Mouse (Mus musculus) heart, embryonic 15.5 days (tissue): ENCODE measurements around the gene Slf2. TPM values are rescaled to one million over a fixed set of nuclear protein-coding genes. Genes with fewer than 3 reads are reported as not detected.

ENCODE experiments used
- ATAC-seq: fragments of 200-750 bp; cut with Nextera tagmentation; replicated peaks from 2 replicates; pipeline ENCODE4 v1.8.0; 2017; ENCODE audit warnings: low read depth, moderate TSS enrichment; ENCODE audit not compliant: insufficient number of reproducible peaks, insufficient read depth, low FRiP score
- H3K27ac ChIP-seq: fragments of 300-500 bp; sonication (generic); 2 replicates; pipeline ENCODE4 v1.5.1; 2015; ENCODE audit warnings: mild to moderate bottlenecking, inconsistent platforms
- H3K27me3 ChIP-seq: fragments of 300-500 bp; sonication (generic); 2 replicates; pipeline ENCODE4 v1.6.1; 2015; ENCODE audit warnings: inconsistent platforms
- H3K36me3 ChIP-seq: fragments of 300-500 bp; sonication (generic); 2 replicates; pipeline ENCODE4 v1.6.1; 2015; ENCODE audit warnings: mild to moderate bottlenecking, inconsistent platforms
- H3K4me1 ChIP-seq: fragments of 300-500 bp; sonication (generic); replicated peaks from 2 replicates; pipeline ENCODE4 v1.6.1; 2015; ENCODE audit warnings: inconsistent platforms
- H3K4me2 ChIP-seq: fragments of 300-500 bp; sonication (generic); 2 replicates; pipeline ENCODE4 v1.6.1; 2015; ENCODE audit warnings: inconsistent platforms, mild to moderate bottlenecking, moderate library complexity
- H3K4me3 ChIP-seq: fragments of 300-500 bp; sonication (generic); 2 replicates; pipeline ENCODE4 v1.5.1; 2015; ENCODE audit warnings: mild to moderate bottlenecking, inconsistent platforms
- H3K9ac ChIP-seq: fragments of 300-500 bp; sonication (generic); 2 replicates; pipeline ENCODE4 v1.6.1; 2015; ENCODE audit warnings: mild to moderate bottlenecking, inconsistent platforms
- H3K9me3 ChIP-seq: fragments of 300-500 bp; sonication (generic); replicated peaks from 2 replicates; pipeline ENCODE4 v1.6.1; 2016; ENCODE audit warnings: inconsistent platforms
- WGBS: fragments of 180-500 bp; shearing (Covaris S2); methylation state at CpG from one replicate; pipeline ENCODE4 v1.1.7; 2015; ENCODE audit warnings: mixed read lengths; 5-methylcytosine and 5-hydroxymethylcytosine counted together
- polyA plus RNA-seq: library from polyadenylated mRNA; unstranded; fragments of >200 nt; fragmentation: Nextera tagmentation; extraction: Ambion mirVana; gene quantifications from 2 replicates; pipeline ENCODE4 v1.2.1, GENCODE M21; 2015

Gene Slf2
- polyA plus RNA-seq, 1 experiment from 2014 or later: 28.1 TPM

- Histone ChIP-seq H3K4me3 (no peak overlapping the region), H3K9ac (no peak overlapping the region), H3K27ac (peak overlapping the region; percentile 44; the same call in 1 of the 2 replicates), H3K4me2 (no peak overlapping the region), H3K27me3 (no peaks in the 10 kb centered on the region), H3K36me3 (no peaks in the 10 kb centered on the region), H3K9me3 (no peaks in the 10 kb centered on the region), H3K4me1 (0 out of 2 replicates have a peak, but pooled peaks cover 4% of the 10 kb centered on the region)
- WGBS: 46% methylated on average over 10 of the region's 10 CpGs
- no peak for ATAC-seq
Observed at GRCm38 (mm10) chr19:44914481-44915249, 16.3 kb upstream of the Slf2 start.

DNA sequence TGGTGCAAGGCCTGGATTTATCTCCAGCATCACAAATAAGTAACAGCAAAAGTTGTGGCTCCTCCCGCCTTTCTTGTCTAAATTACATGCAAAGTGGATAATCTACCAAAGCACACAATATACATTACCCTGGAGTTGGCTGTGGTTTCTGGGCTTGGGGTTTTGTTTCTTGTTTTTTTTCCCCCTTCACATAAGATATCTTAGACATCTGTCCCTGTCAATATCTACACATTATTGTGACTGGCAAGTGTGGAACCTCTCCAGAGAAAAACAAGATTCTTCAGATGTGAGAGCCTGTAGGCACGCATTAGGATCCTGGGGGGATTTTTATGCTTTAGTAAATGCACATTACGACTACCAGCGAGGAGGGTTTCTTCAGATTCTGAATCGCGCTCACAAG lies 12.8 kb upstream of the Slf2 start:
- 87% methylated on average over 6 of the region's 6 CpGs for WGBS
- Histone ChIP-seq H3K36me3 (no peaks in the 10 kb centered on the region), H3K4me2 (no peak overlapping the region), H3K27ac (no peak overlapping the region), H3K9me3 (no peaks in the 10 kb centered on the region), H3K9ac (no peak overlapping the region), H3K4me3 (no peak overlapping the region), H3K4me1 (0 out of 2 replicates have a peak, but pooled peaks cover 4% of the 10 kb centered on the region), H3K27me3 (no peaks in the 10 kb centered on the region)
- no peak for ATAC-seq

GRCm38 (mm10) chr19:44921466-44922139 lies 9.3 kb upstream of the Slf2 start:
- Histone ChIP-seq H3K4me2 (no peak overlapping the region), H3K36me3 (no peaks in the 10 kb centered on the region), H3K27ac (no peak overlapping the region), H3K4me1 (peaks cover 8% of the 10 kb centered on the region), H3K27me3 (no peaks in the 10 kb centered on the region), H3K4me3 (no peak overlapping the region), H3K9me3 (no peaks in the 10 kb centered on the region), H3K9ac (no peak overlapping the region)
- WGBS: 57% methylated on average over 1 of the region's 1 CpGs
- no peak for ATAC-seq

- 73% methylated on average over 2 of the region's 2 CpGs for WGBS
Observed at GRCm38 (mm10) chr19:44922521-44922920, 8.4 kb upstream of the Slf2 start.

GRCm38 (mm10) chr19:44924699-44925098 lies 6.3 kb upstream of the Slf2 start:
- Histone ChIP-seq H3K36me3 (no peaks in the 10 kb centered on the region), H3K9me3 (no peaks in the 10 kb centered on the region), H3K4me3 (no peak overlapping the region), H3K4me2 (no peak overlapping the region), H3K9ac (no peak overlapping the region), H3K27ac (peak overlapping the region; percentile 66), H3K27me3 (no peaks in the 10 kb centered on the region), H3K4me1 (peaks cover 37% of the 10 kb centered on the region)
- ATAC-seq: peak; percentile 59; the same call in 1 of the 2 replicates
- WGBS: 28% methylated on average over 5 of the region's 5 CpGs

More at GRCm38 (mm10) chr19:44922521-44922920, 8.4 kb upstream of the Slf2 start:
- H3K27me3 ChIP-seq: no peaks in the 10 kb centered on the region
- H3K27ac ChIP-seq: no peak overlapping the region
- no peak overlapping the region for H3K9ac ChIP-seq
- H3K4me2 ChIP-seq: no peak overlapping the region
- no peaks in the 10 kb centered on the region for H3K9me3 ChIP-seq
- no peak overlapping the region for H3K4me3 ChIP-seq
- H3K36me3 ChIP-seq: no peaks in the 10 kb centered on the region
- H3K4me1 ChIP-seq: peaks cover 15% of the 10 kb centered on the region
- no peak for ATAC-seq

DNA sequence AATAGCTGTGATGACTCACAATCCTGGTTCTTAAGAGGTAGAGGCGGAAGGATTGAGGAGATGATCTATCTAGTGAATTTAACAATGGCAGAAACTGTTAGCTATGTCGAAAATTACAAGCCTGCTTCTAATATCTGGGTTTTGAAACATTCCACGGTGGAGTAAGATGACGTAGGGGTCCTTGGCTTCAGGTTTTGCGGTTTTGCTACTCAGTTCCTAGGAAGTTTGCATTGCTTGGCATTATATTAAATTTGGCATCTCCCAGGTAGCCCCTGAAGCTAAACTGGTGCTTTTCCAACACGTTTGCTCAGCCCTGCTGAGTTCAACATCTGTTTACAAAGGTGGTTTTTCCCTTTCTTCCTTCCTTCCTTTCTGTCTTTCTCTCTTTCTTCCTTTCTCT lies 4.2 kb upstream of the Slf2 start:
- 77% methylated on average over 6 of the region's 6 CpGs for WGBS
- ATAC-seq: no peak
- no peak overlapping the region for H3K4me3 ChIP-seq
- H3K9me3 ChIP-seq: no peaks in the 10 kb centered on the region
- peaks cover 44% of the 10 kb centered on the region for H3K4me1 ChIP-seq
- no peak overlapping the region for H3K27ac ChIP-seq
- no peaks in the 10 kb centered on the region for H3K36me3 ChIP-seq
- H3K4me2 ChIP-seq: no peak overlapping the region
- H3K27me3 ChIP-seq: no peaks in the 10 kb centered on the region
- H3K9ac ChIP-seq: no peak overlapping the region

GRCm38 (mm10) chr19:44927250-44927649 lies 3.7 kb upstream of the Slf2 start:
- ATAC-seq: no peak
- Histone ChIP-seq H3K27ac (peak overlapping the region; percentile 86), H3K9me3 (no peaks in the 10 kb centered on the region), H3K4me1 (peaks cover 47% of the 10 kb centered on the region), H3K36me3 (no peaks in the 10 kb centered on the region), H3K27me3 (no peaks in the 10 kb centered on the region), H3K9ac (peak overlapping the region; percentile 21; the same call in 1 of the 2 replicates), H3K4me2 (peak overlapping the region; percentile 56), H3K4me3 (no peak overlapping the region)
- 49% methylated on average over 1 of the region's 1 CpGs for WGBS

DNA sequence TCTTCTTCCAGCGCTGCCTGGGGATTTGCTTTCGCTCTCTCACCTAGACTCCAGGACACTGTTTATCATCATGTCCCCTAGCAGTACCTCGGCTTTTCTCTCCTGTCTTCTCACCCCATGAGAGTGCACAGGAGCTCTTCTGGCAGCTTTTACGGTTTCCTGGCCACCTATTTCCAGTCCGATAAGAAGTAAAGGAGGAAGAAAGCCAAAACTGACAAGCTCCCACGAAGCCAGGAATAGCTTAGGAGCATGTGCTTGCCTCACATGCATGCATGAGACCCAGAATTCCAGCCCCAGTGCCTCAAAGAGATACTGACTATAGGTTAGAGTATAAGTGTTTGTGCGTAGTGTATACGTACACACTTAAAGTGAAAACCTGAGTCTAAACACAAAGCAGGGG lies 2.8 kb upstream of the Slf2 start:
- no peaks in the 10 kb centered on the region for H3K9me3 ChIP-seq
- H3K27ac ChIP-seq: peak overlapping the region; percentile 86
- peaks cover 53% of the 10 kb centered on the region for H3K4me1 ChIP-seq
- H3K4me3 ChIP-seq: peak overlapping the region; percentile 33
- H3K9ac ChIP-seq: peak overlapping the region; percentile 49
- H3K27me3 ChIP-seq: no peaks in the 10 kb centered on the region
- H3K4me2 ChIP-seq: peak overlapping the region; percentile 56
- WGBS: 18% methylated on average over 8 of the region's 8 CpGs
- no peaks in the 10 kb centered on the region for H3K36me3 ChIP-seq
- no peak for ATAC-seq

DNA sequence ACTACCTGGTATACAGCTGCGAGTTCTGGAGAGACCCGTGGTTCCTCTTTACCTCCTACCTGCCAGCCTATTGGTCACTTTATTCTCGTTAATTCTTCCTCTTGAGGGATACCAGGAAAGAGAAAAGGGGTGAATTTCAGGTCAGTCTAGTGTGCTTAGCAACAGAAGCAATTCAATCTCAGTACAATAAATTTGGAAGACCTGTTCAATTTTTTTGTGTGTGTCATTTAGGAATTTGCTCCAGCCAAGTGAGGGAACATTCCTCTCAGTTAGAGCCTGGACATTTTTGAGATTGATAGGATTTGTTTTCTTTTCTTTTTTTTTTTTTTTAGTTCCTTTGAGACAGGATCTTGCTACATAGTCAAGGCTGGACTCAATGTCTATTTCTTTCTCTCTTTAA lies 1.7 kb upstream of the Slf2 start:
- peak overlapping the region; percentile 86 for H3K27ac ChIP-seq
- 0 out of 2 replicates have a peak, but pooled peaks cover 2% of the 10 kb centered on the region for H3K36me3 ChIP-seq
- no peak overlapping the region for H3K9ac ChIP-seq
- H3K9me3 ChIP-seq: no peaks in the 10 kb centered on the region
- H3K27me3 ChIP-seq: no peaks in the 10 kb centered on the region
- H3K4me3 ChIP-seq: no peak overlapping the region
- peaks cover 56% of the 10 kb centered on the region for H3K4me1 ChIP-seq
- no peak for ATAC-seq
- H3K4me2 ChIP-seq: peak overlapping the region; percentile 81; the same call in 1 of the 2 replicates
- WGBS: 23% methylated on average over 3 of the region's 3 CpGs

DNA sequence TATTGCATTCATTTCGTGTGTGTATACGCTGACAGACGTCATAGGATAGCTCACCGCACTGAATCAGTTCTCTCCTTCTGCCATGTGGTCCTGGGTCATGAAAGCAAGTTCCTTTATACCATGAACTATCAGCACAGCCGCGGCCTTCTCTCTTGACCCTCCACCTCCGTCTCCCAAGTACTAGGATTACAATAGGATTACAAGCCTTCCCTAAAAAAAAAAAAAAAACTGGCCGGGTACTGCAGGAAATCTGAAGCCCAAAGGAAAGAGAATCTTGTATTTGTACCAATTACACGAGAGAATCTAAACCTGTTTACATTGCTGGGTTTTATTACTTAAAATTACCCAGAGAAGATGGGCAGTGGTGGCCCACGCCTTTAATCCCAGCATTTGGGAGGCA lies 1.3 kb upstream of the Slf2 start:
- H3K4me2 ChIP-seq: peak overlapping the region; percentile 81
- H3K4me1 ChIP-seq: peaks cover 55% of the 10 kb centered on the region

DNA sequence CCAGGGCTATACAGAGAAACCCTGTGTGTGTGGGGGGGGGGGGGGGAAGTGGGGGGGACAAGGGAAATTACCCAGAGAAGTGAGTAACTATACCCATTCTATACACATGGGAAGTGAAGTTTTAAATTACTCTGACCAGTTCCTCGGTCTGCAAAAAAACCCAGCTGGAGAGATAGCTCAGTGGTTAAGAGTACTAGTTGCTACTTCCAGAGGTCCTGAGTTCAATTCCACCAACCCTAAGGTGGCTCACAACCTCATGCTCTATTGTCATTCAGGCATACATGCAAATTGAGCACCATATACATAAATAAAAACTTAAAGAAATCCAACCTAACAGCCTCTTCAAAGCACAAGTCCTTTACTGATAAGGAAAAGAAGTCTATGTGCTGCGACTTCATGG lies 829 bp upstream of the Slf2 start:
- peaks cover 7% of the 10 kb centered on the region for H3K36me3 ChIP-seq
- H3K4me2 ChIP-seq: peak overlapping the region; percentile 81
- H3K9ac ChIP-seq: no peak overlapping the region
- 24% methylated on average over 2 of the region's 2 CpGs for WGBS
- H3K4me3 ChIP-seq: peak overlapping the region; percentile 100
- ATAC-seq: no peak
- peak overlapping the region; percentile 86 for H3K27ac ChIP-seq
- no peaks in the 10 kb centered on the region for H3K9me3 ChIP-seq
- H3K27me3 ChIP-seq: no peaks in the 10 kb centered on the region
- H3K4me1 ChIP-seq: peaks cover 51% of the 10 kb centered on the region

More for the DNA sequence above, 1.3 kb upstream of the Slf2 start:
- Histone ChIP-seq H3K27me3 (no peaks in the 10 kb centered on the region), H3K9me3 (no peaks in the 10 kb centered on the region), H3K36me3 (0 out of 2 replicates have a peak, but pooled peaks cover 4% of the 10 kb centered on the region), H3K27ac (peak overlapping the region; percentile 86), H3K4me3 (no peak overlapping the region), H3K9ac (no peak overlapping the region)
- ATAC-seq: no peak
- WGBS: 53% methylated on average over 10 of the region's 10 CpGs
